Mouse (Mus musculus) hindbrain, embryonic 10.5 days (tissue): Measurements from ENCODE around the gene Col1a1. TPM values are rescaled to one million over a fixed set of nuclear protein-coding genes. Genes with fewer than 3 reads are reported as not detected.
A peak's percentile ranks its signal among the peaks of the same experiment; 100 is the strongest.

Experiments used
- DNase-seq: peaks from one replicate; pipeline ENCODE4 v3.0.0-alpha.2; 2017; ENCODE audit warnings: low spot score
- H3K27ac ChIP-seq: fragments of 300-500 bp; sonication (generic); 2 replicates; pipeline ENCODE4 v1.5.1; 2016; ENCODE audit warnings: mild to moderate bottlenecking, moderate library complexity
- H3K27me3 ChIP-seq: fragments of 300-500 bp; sonication (generic); 2 replicates; pipeline ENCODE4 v1.6.1; 2016; ENCODE audit warnings: mild to moderate bottlenecking; ENCODE audit not compliant: poor library complexity, insufficient read depth, severe bottlenecking
- H3K36me3 ChIP-seq: fragments of 300-500 bp; sonication (generic); 2 replicates; pipeline ENCODE4 v1.6.1; 2016; ENCODE audit warnings: mild to moderate bottlenecking, moderate library complexity
- H3K4me1 ChIP-seq: fragments of 300-500 bp; sonication (generic); replicated peaks from 2 replicates; pipeline ENCODE4 v1.6.1; 2016; ENCODE audit warnings: mild to moderate bottlenecking
- H3K4me3 ChIP-seq: fragments of 300-500 bp; sonication (generic); 2 replicates; pipeline ENCODE4 v1.5.1; 2016; ENCODE audit warnings: mild to moderate bottlenecking, moderate library complexity
- H3K9me3 ChIP-seq: fragments of 300-500 bp; sonication (generic); 2 replicates; pipeline ENCODE4 v1.6.1; 2016; ENCODE audit warnings: mild to moderate bottlenecking, moderate library complexity
- WGBS: fragments of 180-500 bp; shearing (Covaris S2); methylation state at CpG from one replicate; pipeline ENCODE4 v1.1.7; 2016; 5-methylcytosine and 5-hydroxymethylcytosine counted together
- polyA plus RNA-seq: library from polyadenylated mRNA; unstranded; fragments of >200 nt; fragmentation: Nextera tagmentation; extraction: Ambion mirVana; gene quantifications from 2 replicates; pipeline ENCODE4 v1.2.1, GENCODE M21; 2016

Col1a1 gene
- polyA plus RNA-seq, 1 experiment from 2014 or later: 193 TPM

DNA sequence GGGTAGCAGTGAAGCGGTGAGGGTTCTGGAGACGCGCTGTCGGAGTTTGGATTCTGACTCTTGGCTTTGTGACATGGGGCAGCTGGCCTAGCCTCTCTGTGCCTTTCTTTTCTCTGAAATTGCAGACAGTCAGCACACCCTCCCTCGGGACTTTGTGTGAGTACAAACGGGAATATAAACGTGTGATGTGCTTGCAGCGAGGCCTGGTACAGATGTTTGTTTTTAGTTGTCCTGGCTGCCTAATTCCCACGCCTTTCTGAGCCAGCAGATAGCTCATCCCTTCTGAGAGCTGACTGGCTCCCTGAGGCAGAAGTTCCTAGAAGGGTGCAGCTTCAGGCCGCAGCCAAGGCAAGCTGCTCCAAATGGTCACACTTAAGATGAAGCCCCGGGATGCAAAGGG, 9.6 kb upstream of the Col1a1 start:
- Histone ChIP-seq H3K36me3 (no peaks in the 10 kb centered on the region), H3K4me3 (no peak overlapping the region), H3K27ac (no peak overlapping the region), H3K9me3 (no peaks in the 10 kb centered on the region), H3K4me1 (peaks cover 44% of the 10 kb centered on the region), H3K27me3 (peaks cover 17% of the 10 kb centered on the region; the same call in 1 of the 2 replicates)
- 77% methylated on average over 11 of the region's 11 CpGs for WGBS
- no peak for DNase-seq

DNA sequence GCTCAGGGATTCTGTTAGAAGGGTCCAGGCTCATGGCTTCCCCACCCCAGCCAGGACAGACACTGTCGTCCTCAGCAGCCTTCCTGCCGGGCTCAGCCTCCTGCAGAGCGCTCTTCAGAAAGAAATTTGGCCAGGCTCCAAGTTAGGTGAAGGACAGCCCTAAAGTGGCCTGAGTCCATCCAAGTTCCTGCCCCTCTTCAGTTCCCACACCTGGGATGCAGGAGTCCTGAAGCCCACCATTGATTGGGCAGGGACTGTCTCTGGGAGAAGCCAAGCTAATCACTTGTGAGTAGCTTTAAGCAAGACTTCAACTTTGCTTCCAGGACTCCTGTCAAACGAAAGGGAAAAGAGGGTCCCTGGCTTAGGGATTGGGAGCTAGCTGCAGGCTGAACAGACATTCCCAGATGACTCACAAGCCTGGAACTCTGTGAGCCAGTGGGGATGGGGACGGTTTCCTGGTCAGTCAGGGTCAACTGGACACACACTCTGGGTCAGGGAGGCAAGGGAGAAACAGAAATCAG, 8.2 kb upstream of the Col1a1 start:
- Histone ChIP-seq H3K36me3 (no peaks in the 10 kb centered on the region), H3K27me3 (peaks cover 31% of the 10 kb centered on the region), H3K4me1 (peaks cover 44% of the 10 kb centered on the region), H3K4me3 (no peak overlapping the region), H3K9me3 (no peaks in the 10 kb centered on the region), H3K27ac (peak overlapping the region; percentile 79)
- DNase-seq: peak; percentile 25
- 19% methylated on average over 5 of the region's 5 CpGs for WGBS

DNA sequence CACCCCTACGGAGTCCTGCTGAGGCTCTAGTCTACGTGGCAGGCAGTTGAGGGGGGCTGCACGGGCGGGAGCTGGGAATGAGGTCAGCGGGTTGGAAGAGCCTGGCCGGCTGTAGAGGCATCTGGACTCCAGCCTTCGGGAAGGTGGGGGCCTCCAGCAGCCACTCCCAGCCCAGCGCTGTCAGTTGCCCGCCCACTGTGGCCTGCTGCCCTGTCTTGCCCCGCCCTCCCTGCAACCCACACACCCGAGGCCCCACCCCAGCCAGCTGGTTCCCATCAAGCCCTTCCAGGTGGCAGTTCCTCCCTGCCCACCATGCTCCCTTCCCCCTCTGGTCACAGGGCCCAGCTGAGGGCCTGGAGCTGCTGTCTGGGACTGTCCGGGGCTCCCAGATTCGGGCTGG, 7.2 kb upstream of the Col1a1 start:
- H3K27me3 ChIP-seq: peaks cover 41% of the 10 kb centered on the region
- 6% methylated on average over 13 of the region's 13 CpGs for WGBS
- H3K27ac ChIP-seq: peak overlapping the region; percentile 79
- H3K9me3 ChIP-seq: no peaks in the 10 kb centered on the region
- H3K36me3 ChIP-seq: no peaks in the 10 kb centered on the region
- DNase-seq: peak; percentile 89
- peaks cover 54% of the 10 kb centered on the region for H3K4me1 ChIP-seq
- peak overlapping the region; percentile 7; the same call in 1 of the 2 replicates for H3K4me3 ChIP-seq

DNA sequence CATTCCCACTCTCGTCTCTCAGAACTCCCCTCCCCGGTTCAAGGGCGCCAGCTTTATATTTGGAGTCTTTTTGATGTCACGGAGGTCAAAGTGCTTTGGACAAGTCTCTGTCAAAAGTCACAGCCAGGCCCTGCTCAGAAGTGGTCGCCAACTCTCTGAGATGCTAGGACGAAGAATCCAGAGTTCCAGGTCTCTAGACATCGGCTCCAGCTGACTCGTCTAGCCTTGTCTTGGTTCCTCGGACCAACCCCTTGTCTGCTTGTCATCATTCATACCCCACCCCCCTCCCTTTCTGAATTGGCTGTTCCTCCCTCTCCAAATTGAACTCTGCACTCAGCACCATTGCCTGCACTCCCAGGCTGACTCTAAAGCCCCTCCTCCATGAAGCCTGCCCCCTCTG, 6.4 kb upstream of the Col1a1 start:
- Histone ChIP-seq H3K4me3 (no peak overlapping the region), H3K4me1 (peaks cover 62% of the 10 kb centered on the region), H3K36me3 (no peaks in the 10 kb centered on the region), H3K27me3 (peaks cover 49% of the 10 kb centered on the region), H3K27ac (peak overlapping the region; percentile 79), H3K9me3 (no peaks in the 10 kb centered on the region)
- DNase-seq: peak; percentile 29
- 46% methylated on average over 9 of the region's 9 CpGs for WGBS

DNA sequence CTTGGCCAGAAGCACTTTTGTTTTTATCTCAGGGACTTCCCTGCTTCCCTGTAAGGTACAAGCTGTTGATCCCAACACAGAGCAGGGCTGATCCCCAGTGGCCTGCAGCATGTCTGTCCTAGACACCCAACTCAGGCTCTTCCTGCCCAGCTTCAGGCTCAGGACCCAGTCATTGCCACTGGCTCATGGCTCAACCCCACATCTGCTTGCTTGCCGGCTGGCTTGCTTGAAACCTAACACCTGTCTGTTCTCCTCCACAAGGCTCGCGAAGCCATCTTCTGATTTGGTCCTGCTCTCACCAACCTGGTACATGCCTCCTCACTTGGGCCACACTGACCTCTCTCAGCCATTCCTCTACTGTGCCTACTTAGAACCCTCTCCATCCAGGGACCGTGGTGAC, 5.9 kb upstream of the Col1a1 start:
- peak; percentile 23 for DNase-seq
- Histone ChIP-seq H3K27ac (peak overlapping the region; percentile 79), H3K4me1 (peaks cover 63% of the 10 kb centered on the region), H3K36me3 (no peaks in the 10 kb centered on the region), H3K27me3 (peaks cover 54% of the 10 kb centered on the region), H3K4me3 (no peak overlapping the region), H3K9me3 (no peaks in the 10 kb centered on the region)
- WGBS: 45% methylated on average over 4 of the region's 4 CpGs

DNA sequence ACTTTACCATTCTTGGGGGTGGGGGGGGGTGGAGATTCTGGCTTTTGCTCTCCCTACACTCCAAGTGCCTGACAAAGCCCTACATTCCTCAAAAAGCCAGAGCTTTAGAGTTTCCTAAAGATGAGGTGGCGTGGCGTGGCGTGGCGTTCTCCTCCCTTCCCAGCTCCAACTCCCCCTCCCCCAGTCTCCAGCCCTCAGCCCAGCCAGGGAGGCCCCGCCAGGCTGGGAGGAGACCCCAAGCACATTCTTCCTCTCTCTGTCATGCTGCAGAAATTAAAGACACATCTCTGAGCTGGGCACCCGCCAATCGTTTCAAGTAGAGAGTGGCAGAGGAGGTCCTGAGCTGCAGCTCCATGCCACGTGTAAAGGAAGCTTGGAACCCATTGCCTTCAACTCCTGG, 2.4 kb upstream of the Col1a1 start:
- peaks cover 71% of the 10 kb centered on the region for H3K4me1 ChIP-seq
- peaks cover 80% of the 10 kb centered on the region for H3K27me3 ChIP-seq
- peak overlapping the region; percentile 53 for H3K27ac ChIP-seq
- H3K4me3 ChIP-seq: no peak overlapping the region
- no peaks in the 10 kb centered on the region for H3K9me3 ChIP-seq
- no peaks in the 10 kb centered on the region for H3K36me3 ChIP-seq
- 17% methylated on average over 8 of the region's 8 CpGs for WGBS
- DNase-seq: peak; percentile 28

DNA sequence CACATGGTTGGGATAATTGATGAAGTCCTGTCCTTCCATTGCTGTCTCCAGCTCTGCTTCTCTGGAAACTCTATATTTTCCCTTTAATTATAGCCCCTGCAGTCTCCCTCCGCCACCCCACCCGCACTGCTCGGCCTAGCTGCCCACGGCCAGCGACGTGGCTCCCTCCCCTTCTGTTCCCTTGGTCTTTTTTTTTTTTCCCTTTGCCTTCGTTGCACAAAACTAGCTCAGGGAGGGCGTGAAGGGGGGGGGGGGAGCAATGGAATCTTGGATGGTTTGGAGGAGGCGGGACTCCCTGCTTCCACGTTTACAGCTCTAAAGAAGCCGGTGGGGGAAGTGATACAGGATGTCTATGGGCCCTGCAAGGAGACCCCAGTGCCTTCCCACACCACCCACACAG, 1.5 kb upstream of the Col1a1 start:
- WGBS: 29% methylated on average over 11 of the region's 11 CpGs
- no peak for DNase-seq
- no peak overlapping the region for H3K27ac ChIP-seq
- peaks cover 90% of the 10 kb centered on the region for H3K27me3 ChIP-seq
- H3K4me1 ChIP-seq: peaks cover 62% of the 10 kb centered on the region
- H3K9me3 ChIP-seq: no peaks in the 10 kb centered on the region
- no peak overlapping the region for H3K4me3 ChIP-seq
- no peaks in the 10 kb centered on the region for H3K36me3 ChIP-seq

DNA sequence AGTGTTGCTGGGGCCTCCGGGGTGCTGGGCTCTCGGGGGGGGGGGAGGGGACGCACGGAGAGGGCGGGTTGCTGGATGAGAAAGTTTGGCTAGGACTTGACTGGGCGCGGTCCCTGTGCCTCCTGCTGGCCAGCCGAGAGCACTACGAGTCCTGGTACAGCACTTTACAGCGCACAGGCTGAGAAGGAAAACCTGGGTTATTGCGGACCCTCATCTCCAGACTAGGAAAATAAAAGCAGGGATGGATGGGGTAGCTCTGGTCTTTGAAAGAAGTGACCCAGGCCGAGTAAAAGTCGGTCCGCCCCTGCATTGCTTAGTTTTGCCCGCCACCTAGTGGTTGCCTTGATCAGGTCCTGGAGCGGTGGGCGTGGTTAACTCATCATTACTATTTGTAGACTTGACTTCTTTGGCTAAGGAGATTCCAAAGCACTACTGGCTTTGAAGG, 849 bp downstream of the Col1a1 start:
- peak overlapping the region; percentile 76; the same call in 1 of the 2 replicates for H3K27ac ChIP-seq
- peaks cover 97% of the 10 kb centered on the region for H3K27me3 ChIP-seq

DNA sequence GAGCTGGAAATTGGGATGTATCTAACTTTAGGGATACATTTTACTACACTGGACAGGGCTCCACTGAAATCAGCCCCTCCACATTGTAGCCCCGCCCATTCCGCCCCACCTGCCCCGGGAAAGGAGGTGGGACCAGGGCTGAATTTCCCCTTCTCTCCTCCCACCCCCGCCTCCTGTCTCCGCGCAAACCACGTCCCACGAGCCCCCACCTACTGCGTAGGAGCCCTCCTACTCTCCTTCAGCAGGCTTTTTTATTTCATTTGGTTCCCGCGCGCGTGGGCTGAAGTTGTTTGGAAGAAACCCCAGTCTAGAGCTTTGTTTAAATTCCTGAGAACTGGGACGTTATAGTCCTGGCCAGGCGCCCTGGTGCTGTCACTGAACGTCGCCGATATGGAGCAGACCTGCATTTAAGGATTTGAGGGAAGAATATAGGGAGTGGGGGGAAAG, 1.3 kb downstream of the Col1a1 start:
- peaks cover 48% of the 10 kb centered on the region for H3K4me1 ChIP-seq
- H3K27me3 ChIP-seq: peaks cover 97% of the 10 kb centered on the region
- peak overlapping the region; percentile 52 for H3K4me3 ChIP-seq
- no peak for DNase-seq
- no peaks in the 10 kb centered on the region for H3K9me3 ChIP-seq
- H3K36me3 ChIP-seq: no peaks in the 10 kb centered on the region
- H3K27ac ChIP-seq: peak overlapping the region; percentile 29; the same call in 1 of the 2 replicates
- under 1% methylated on average over 18 of the region's 18 CpGs for WGBS

More for the DNA sequence above, 849 bp downstream of the Col1a1 start:
- DNase-seq: peak; percentile 90
- Histone ChIP-seq H3K36me3 (no peaks in the 10 kb centered on the region), H3K9me3 (no peaks in the 10 kb centered on the region), H3K4me1 (peaks cover 48% of the 10 kb centered on the region), H3K4me3 (peak overlapping the region; percentile 52)
- WGBS: under 1% methylated on average over 17 of the region's 17 CpGs

DNA sequence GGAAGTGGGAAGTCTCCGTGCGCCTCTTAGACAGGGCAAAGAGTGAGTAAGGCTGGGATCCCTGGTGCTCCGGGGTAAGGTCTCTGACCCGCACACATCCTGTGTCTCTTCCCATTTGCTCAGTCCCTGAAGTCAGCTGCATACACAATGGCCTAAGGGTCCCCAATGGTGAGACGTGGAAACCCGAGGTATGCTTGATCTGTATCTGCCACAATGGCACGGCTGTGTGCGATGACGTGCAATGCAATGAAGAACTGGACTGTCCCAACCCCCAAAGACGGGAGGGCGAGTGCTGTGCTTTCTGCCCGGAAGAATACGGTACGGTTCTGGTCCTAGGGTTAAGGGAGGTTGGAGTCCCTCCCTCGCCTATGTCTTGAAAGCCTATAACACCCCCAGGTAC, 1.8 kb downstream of the Col1a1 start:
- Histone ChIP-seq H3K27me3 (peaks cover 97% of the 10 kb centered on the region), H3K4me1 (peaks cover 48% of the 10 kb centered on the region), H3K4me3 (peak overlapping the region; percentile 52)

DNA sequence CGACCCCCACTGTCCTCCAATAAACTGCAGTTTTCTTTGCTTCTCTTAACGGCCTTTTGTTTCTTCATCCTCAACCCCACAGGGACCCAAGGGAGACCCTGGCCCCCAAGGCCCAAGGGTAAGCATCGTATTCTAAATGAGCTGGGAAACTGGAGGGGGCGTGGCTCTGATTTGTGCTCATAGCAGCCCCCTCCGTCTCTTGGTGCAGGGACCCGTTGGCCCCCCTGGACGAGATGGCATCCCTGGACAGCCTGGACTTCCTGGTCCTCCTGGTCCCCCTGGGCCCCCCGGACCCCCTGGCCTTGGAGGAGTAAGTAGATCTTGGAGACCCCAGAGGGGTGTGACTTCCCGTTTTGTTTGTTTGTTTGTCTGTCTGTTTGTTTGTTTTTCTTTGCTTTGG, 2.3 kb downstream of the Col1a1 start:
- Histone ChIP-seq H3K36me3 (0 out of 2 replicates have a peak, but pooled peaks cover 4% of the 10 kb centered on the region), H3K4me3 (peak overlapping the region; percentile 52; the same call in 1 of the 2 replicates), H3K27ac (no peak overlapping the region), H3K9me3 (no peaks in the 10 kb centered on the region), H3K4me1 (peaks cover 43% of the 10 kb centered on the region), H3K27me3 (peaks cover 97% of the 10 kb centered on the region)
- no peak for DNase-seq
- WGBS: 24% methylated on average over 9 of the region's 9 CpGs

More for the DNA sequence above, 1.8 kb downstream of the Col1a1 start:
- no peaks in the 10 kb centered on the region for H3K9me3 ChIP-seq
- 0 out of 2 replicates have a peak, but pooled peaks cover 4% of the 10 kb centered on the region for H3K36me3 ChIP-seq
- DNase-seq: peak; percentile 24
- WGBS: 3% methylated on average over 15 of the region's 15 CpGs
- H3K27ac ChIP-seq: peak overlapping the region; percentile 29; the same call in 1 of the 2 replicates

DNA sequence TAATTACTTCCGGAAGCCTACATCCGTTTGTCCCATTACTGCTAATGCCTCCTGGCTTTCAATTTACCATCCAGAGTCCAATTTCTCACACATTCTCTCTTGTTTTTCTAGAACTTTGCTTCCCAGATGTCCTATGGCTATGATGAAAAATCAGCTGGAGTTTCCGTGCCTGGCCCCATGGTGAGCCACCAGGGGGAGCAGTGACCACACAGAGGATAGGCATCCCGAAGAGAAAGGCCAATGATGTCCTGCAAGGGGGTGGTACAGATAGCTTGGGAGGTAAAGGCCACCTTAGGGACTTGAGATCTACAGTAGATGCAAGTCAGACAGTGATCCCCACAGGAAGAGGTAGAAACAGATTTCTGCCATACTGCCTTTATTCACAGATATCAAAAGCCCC, 3.3 kb downstream of the Col1a1 start:
- Histone ChIP-seq H3K27me3 (peaks cover 92% of the 10 kb centered on the region), H3K4me3 (no peak overlapping the region), H3K4me1 (peaks cover 42% of the 10 kb centered on the region), H3K9me3 (no peaks in the 10 kb centered on the region), H3K36me3 (0 out of 2 replicates have a peak, but pooled peaks cover 4% of the 10 kb centered on the region), H3K27ac (no peak overlapping the region)
- DNase-seq: peak; percentile 70
- whole genome bisulfite sequencing: 20% methylated on average over 4 of the region's 4 CpGs

DNA sequence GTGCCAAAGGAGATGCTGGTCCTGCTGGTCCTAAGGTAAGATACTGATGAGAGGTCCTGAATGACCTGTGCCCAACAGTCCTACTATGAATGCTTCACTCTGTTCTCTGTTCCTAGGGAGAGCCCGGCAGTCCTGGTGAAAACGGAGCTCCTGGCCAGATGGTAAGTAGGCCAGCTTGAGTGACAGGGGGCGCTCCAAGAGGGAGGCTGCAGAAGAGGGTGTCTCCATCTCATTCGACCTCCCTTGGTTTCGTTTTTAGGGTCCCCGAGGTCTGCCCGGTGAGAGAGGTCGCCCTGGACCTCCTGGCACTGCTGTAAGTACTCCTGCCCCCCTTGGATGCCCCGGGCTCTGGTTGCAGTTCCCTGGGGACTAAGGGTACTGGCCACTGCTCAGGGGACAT, 5.1 kb downstream of the Col1a1 start:
- peaks cover 87% of the 10 kb centered on the region for H3K27me3 ChIP-seq
- 47% methylated on average over 9 of the region's 9 CpGs for WGBS

More for the DNA sequence above, 5.1 kb downstream of the Col1a1 start:
- H3K9me3 ChIP-seq: no peaks in the 10 kb centered on the region
- no peak for DNase-seq
- H3K4me1 ChIP-seq: peaks cover 38% of the 10 kb centered on the region
- H3K27ac ChIP-seq: no peak overlapping the region
- H3K4me3 ChIP-seq: no peak overlapping the region
- H3K36me3 ChIP-seq: 0 out of 2 replicates have a peak, but pooled peaks cover 4% of the 10 kb centered on the region
